Mouse (Mus musculus): Measurements from ENCODE around the gene Ldlrad3. TPM values are rescaled to one million over a fixed set of nuclear protein-coding genes. Genes with fewer than 3 reads are reported as not detected.

Gene Ldlrad3
- polyA plus RNA-seq, 1 experiment: 1.5 TPM

DNA sequence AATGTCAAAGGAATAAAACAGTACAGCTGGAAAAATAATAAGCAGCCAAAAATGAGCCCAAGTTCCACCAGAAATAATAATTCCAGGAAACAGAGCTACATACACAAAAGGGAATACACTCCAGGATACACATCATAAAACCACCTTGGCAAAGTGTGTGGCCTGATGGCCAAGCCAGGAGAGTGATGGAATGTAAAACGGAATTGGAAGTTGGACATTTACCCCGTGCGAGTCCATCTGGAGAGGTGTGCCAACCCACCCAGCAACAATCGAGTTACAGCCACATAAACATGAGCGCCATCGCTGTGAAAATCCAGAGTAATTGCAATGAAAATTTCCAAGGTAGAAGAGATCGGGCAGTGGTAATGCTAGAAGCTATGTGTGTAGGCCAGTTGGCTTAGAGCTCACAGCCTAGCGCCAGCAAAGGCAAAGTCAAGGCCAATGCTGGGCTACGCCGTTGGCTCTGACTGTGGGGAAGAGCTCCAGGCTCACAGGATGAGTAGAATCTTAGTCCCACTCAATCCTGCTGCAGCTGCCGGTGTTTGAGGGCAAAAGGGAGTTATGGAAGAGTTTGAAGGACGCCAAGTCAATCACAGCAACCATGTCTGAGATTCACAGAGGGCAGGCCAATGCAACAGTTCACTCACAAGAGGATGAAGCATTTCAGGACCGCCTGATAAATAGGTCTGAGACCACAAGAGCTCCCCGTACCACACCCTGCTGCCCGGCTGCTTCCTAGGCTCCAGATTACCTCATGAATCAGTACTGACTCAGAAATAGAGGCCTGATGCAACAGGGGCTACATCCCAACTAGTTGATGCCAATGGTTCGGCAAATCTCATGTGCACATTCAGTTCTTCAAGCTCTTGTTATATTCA lies 7.0 kb upstream of the Ldlrad3 start:
- no peak for DNase-seq (ENCODE audit: low read depth, low spot score)
- WGBS: 76% methylated on average over 16 of the region's 16 CpGs

DNA sequence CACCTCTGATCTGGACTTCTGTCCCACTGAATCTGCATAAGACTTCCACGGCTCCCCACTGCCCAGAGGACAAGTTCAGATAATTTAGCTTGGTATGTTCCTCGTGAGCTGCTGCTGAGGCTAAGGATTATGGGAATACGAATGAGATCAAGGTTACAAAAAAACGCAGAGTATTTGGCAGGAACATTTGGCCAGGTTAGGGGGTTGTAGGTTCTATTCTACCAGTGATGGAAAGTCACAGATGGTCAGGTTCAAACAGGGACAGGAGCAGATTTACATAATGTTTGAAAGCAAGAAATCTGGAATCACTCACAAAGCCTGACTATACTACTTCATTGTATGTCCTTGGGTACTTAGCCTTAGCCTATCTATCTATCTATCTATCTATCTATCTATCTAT lies 5.6 kb upstream of the Ldlrad3 start:
- WGBS: 79% methylated on average over 4 of the region's 4 CpGs
- DNase-seq (ENCODE audit: low read depth, low spot score): no peak

DNA sequence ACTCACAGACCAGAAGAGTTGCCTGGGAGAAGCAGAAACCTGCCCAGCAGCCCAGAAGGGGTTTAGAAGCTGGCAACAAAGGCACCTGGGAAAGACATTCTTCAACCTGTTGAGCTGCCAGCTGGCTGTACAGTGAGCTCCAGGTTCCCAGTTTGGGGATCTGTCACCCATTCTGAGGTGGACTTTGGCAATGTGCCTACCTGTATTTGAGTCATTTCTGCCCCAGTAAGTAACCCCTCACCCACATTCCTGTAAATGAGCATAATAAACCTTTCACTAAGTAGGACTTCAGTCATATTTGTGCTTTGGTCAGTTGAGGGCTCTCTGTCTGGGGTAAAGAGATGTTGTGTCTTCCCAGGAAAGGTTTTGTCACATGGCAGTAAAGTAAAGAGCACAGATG lies 4.8 kb upstream of the Ldlrad3 start:
- DNase-seq (ENCODE audit: low read depth, low spot score): no peak

DNA sequence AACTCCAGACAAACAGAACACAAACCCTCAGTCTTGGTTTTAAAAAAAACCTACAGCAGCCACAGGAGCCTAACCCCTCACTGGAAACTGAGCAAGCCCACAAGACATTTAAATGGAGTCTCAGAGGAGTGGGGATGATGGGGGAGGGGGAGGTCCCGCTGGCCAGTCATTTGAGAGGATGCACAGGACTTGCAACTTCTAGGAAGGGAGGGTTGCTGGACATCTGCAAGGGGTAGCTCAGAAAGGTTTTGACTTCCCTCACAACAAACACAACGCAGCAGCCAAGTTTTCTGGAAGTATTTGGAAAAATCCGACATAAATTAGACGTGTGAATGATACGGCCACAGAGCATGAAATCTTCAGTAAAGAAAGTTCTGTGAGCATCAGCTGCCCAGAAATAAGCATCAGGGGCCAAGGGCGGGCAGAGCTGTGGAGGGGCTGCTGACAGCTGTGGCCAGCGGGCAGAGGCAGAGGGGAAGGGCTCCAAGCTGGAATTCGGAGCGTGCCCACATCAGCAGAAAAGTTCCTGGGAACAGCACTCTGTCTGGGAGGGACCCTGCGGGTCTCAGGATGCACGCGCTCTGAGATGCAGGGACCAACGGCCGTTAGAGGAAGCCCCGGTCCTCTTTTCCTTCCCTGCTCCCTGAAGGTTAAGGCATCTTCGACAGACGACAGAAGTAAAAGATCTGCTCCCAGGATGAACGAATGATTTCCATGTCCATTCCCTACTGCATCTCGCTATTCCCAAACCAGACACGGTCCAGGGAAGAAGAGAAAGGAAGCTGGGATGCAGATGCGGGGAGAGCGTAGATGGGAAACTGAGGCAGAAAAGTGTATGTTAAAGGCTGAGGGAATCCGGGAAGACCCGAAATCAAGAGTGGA lies 875 bp downstream of the Ldlrad3 start:
- DNase-seq (ENCODE audit: low read depth, low spot score): peak; percentile 32
- 5% methylated on average over 24 of the region's 24 CpGs for WGBS

DNA sequence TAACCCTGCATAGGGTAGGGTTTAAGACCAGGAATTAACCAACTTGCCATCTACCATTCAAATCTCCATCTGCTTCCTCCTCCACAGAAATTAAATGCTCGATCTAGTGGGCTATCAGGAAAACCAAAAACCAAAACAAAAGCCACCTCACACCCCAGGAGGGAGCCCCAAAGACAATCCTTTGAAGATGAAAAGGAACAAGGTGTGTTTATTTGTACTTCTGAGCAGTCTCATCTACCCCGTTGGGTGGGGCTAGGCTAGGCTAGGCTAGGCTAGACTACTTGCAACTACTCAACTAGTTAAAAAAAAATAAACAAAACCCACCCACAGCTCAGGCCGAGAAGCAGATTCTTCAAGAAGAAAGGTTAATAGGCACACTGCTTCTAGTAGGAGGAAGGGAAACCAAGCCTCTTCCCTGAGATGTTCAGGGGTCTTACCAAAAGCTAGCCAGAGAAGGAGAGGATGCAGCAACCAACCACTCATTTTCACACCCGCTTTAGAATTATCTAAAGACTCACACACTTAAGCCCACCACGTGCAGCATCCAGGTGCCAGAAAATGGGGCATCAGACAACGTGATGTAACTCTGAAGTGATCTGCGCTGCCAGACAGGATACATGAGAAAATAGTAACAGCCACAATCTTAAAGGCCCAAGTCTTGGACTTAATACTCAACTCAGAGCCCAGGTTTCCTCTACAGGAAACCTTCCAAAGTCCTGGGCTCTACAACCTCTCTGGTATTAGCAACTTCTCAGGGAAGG lies 2.3 kb downstream of the Ldlrad3 start:
- DNase-seq (ENCODE audit: low read depth, low spot score): no peak
- WGBS: 53% methylated on average over 7 of the region's 7 CpGs

DNA sequence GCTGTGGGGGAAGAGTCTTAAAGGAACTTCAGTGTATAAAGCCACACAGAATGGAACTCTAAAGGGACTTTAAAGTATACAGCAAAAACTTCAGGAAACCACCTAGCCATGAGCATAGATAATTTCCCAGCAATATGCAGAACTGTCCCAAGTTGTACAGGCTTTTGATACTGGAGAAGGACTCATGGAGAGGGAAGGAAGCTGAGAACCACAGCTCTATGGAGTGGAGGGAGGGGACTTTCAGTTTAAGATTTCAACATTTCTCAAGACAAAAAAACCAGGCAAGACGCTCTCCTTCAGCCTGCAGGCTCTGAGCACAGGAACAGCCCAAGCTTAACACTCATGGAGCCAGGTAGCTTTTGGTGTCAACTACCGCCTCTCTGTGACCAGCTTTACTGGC lies 4.7 kb downstream of the Ldlrad3 start:
- no peak for DNase-seq (ENCODE audit: low read depth, low spot score)
- WGBS: 84% methylated on average over 2 of the region's 2 CpGs

DNA sequence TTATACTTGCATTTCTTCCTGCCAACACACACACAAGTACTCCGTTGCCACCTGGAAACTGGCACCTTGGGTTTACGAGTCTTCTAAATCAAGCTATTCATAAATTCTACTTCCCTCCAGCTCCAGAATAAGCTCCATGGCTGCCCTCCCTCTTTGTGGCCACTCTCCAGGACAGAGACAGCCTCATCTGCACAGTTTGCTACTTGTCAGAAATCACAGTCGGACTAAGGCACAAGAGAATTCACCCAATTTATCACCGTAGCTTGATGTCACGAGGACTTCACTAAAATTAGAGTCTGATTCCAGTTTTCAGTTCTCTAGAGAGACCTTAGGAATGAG lies 9.8 kb downstream of the Ldlrad3 start:
- DNase-seq (ENCODE audit: low read depth, low spot score): no peak
- 39% methylated on average over 5 of the region's 5 CpGs for WGBS

DNA sequence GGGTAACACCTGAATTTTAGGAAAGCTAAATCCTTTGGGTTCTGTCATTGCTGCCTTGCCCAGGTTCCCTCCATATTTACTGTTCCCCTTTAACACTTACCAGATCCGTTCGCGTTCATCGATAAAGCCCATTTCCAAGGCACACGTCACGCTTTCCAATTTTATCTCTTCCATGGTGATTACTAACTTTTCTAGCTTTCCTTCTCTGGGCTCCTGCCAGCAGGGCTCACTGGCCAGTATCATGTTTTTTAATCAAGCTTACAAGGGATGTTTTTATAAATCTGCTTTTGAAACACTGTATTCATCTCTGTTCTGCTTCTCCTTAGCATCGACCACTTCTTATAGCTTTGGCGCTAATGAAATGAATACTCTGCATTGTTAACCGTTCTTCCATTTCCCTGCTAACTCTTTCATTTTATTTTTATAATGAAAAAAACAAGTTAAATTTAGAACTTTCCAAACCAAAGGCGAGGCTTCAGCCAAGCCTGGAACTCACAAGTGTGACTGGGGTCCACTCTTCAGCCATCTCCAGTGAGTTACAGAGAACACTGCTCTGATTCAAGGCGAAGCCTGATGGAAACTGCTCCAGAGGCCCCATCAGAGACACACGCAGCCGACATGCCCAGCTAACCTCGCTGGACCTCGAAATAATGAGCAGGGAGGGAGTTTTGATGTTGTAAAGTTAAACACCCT lies 10.3 kb downstream of the Ldlrad3 start:
- no peak for DNase-seq (ENCODE audit: low read depth, low spot score)
- whole genome bisulfite sequencing: 61% methylated on average over 15 of the region's 15 CpGs

DNA sequence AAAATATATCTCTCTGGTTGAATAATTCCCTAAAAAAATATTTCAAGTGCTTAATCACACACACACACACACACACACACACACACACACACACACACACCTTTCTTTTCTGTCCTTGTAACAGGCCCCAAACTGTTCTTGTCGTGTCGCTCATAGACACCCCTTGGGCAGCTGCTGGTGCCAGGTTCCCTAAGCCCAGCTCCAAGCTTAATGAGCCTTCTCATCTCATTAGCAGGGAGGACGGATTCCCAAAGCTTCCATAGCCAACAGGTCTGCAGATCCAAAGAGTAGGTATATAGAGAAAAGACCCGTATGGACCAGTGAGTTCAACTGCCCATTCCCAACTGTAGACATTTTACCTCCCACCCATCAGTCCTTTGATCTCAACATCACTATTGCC lies 13.7 kb downstream of the Ldlrad3 start:
- DNase-seq (ENCODE audit: low read depth, low spot score): no peak
- 91% methylated on average over 4 of the region's 4 CpGs for WGBS

DNA sequence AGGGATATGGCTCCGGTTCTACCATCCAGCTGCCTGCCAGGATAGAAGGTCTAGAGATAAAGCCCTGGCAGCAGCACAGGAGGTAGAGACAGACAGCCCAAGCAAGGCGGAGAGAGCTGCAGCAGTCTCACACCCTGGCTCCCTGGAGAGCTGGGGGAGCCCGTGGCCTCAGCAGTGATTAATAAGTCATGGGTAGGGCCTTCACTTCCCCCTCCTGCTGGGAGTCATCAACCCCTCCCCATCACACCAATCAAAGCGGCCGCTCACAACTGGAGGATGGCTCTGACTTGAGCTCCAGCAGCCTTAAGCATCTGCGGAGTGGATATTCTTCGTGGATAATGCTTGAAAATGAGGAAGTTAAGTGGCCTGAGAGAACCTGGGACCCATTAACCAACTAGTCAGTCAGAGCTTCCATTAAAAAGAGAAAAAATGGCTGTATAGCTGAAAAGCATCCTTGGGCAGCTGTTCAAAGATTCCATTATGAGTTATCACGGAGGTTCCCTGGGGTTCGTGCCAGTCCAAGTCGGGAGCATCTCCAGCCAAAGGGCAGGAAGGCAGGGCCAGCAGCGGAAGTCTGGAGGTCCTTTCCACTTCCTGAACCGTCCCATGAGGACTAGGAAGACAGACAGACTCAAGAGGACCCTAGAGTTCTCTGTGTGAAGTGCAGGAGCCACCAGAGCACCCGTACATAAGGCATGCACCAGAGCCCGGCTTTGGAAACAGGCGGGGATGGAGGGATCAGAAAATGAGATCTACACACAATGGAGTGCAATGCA lies 19.4 kb downstream of the Ldlrad3 start:
- no peak for DNase-seq (ENCODE audit: low read depth, low spot score)
- WGBS: 56% methylated on average over 15 of the region's 15 CpGs

DNA sequence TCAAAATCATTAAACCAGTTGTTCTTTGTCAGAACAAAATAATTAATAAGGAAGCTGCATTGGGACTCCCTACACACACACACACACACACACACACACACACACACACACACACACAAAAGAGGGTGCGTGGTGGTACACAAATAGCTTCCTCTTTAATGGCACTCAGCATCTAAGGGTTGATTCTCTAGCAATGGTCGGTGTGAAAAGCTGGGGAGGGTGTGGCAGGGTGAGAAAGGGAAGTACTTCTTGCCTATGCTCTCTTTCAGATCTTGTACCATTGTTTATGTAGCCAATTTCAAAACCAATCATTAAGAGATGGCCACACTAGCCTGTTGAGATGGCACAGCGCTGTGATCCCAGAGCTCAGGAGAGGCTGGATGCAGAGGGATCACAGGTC lies 23.1 kb downstream of the Ldlrad3 start:
- 63% methylated on average over 3 of the region's 3 CpGs for WGBS
- no peak for DNase-seq (ENCODE audit: low read depth, low spot score)

DNA sequence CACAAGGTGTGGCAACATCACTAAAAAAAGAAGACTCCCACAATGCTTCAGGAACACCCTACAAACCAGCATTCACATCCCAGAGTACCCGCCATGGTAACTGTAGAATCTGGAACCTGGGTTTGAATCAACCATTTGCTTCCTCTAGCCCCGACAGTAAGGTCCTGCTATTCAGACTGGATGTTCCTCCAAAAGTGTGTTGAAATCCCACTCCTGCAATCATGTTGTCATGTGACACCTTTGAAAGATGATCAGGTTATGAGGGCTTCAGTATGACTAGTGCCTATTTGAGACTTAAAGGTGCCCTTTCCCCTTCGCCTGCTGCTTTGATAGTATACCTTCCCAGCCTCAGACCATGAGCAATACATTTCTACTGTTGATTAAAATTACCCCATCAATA lies 28.6 kb downstream of the Ldlrad3 start:
- WGBS: 95% methylated on average over 3 of the region's 3 CpGs
- DNase-seq (ENCODE audit: low read depth, low spot score): no peak

DNA sequence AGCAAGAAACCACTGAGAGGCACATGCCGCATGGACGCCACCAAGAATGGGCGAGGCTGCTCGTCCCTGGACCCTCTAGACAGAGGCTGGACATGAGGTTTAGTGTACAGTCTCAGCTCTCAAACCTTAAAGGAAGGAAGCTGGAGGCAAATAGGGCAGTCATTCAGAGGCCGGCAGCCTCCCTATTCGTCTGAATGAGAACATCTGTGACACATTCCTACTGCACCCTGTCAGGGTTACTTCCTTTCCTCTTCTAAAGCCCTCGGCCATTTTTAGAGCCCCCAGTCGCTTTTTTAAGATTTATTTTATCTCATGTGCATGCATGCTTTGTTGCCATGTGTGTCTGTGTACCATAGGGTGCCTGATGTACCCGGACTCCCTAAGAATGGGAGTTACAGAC lies 29.2 kb downstream of the Ldlrad3 start:
- no peak for DNase-seq (ENCODE audit: low read depth, low spot score)
- WGBS: 76% methylated on average over 9 of the region's 9 CpGs

DNA sequence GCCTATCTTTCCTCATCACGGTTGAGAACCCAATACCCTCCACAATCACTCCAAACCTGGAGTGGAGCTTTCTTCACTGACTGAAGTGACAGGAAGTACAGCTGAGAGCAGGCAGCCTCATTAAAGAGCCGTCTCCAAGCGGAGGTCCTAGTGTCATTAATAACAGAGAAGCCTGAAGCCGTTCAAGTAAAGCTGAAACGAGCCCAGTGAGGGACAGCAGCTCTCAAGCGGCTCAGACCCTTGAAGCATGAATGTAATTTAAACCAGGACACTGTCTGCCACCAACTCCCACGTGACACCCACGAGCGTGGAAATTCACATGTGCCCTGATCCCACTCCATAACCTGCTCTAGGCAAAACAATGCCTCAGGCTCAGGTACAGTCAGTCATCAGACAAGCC lies 29.7 kb downstream of the Ldlrad3 start:
- WGBS: 78% methylated on average over 9 of the region's 9 CpGs
- DNase-seq (ENCODE audit: low read depth, low spot score): no peak

DNA sequence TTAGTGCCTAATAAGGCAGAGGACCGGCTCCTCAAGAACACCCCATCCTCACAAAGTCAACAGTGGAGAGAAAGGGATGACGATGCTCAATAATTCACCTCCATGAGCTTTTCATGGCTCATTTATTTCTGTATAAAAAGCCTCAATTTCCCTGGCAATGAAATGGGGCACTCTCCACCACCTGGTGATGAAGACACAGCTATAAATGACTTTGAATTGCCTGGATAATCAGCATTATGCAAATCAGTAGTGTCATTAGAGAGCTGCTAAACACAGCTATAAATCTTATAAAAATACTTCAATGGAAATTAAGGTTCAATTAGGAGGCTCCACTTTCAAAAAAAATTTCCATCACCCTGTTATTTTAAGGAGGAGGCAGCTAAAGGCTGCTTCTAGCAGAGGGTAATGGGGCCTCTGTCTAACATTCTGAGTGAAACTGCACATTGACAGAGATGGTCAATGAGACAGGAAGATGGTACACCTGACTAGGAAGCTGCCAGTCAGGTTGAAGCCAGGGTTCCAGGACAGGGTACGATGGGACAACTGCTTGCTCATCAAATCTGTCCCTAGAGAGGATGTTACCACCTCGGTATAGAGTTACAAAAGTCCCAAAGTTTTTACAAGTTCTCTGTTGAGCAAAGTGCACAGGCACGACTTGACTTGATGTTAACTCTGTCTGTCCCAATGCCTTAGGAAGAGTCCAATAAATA lies 30.7 kb downstream of the Ldlrad3 start:
- 49% methylated on average over 5 of the region's 5 CpGs for WGBS
- DNase-seq (ENCODE audit: low read depth, low spot score): no peak

DNA sequence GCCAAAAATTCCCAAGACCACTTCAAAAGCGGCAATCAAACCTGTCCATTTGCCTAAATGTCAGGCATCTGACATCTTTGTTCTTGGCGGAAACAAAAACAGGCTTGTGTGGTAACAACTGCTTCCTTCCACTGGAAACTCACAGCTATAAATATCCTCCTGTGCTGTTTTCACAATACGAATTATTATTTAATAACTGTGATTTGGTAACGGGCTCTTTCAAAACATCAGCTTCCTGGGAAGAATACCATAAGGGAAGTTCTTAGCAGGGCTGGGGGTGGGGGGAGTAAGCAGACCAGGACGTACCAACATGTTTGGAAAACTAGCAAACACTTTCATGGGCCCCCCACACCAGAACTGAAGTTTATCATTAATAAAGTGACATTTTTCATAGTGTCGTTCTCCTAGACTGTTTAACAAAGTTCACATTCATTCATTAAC lies 31.4 kb downstream of the Ldlrad3 start:
- WGBS: 50% methylated on average over 6 of the region's 6 CpGs
- DNase-seq (ENCODE audit: low read depth, low spot score): no peak

DNA sequence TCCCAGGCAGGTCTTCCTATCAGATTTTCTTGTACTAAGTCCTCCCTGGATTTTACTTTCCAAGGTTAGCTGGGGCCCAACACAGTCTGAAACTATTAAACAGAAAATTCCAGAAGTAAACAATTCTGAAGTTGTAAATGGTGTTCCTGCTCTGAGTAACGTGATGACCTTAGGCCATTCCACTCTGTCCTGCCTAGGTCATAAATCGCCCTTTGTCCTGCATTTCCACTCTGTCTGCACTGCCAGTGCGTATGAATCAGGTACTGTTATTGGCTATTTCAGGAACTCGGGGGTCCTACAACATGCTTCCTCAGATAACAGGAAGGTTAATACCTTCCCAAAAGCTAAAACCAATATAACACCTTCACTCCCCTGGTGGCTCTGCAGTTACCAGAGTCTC lies 31.9 kb downstream of the Ldlrad3 start:
- DNase-seq (ENCODE audit: low read depth, low spot score): no peak
- WGBS: 30% methylated on average over 4 of the region's 4 CpGs

DNA sequence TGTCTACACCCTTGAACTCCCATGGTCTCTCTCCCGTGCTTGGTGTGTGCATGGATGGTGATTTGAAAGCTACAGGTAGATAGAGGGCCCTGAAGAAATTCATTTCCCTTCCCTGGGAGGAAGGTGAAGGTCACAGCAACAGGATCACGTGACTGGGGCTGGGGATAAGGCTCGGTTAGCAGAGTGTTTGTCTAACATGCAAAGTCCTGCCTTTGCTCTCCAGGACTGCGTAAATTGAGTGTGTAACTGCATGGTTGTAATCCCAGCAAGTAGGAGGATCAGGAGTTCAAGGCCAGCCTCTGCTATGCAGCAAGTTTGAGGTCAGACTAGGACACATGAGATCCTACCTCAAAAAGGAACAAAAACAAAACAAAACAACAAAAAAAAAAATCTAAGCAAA lies 32.7 kb downstream of the Ldlrad3 start:
- DNase-seq (ENCODE audit: low read depth, low spot score): no peak
- 67% methylated on average over 4 of the region's 4 CpGs for WGBS
